Mouse (Mus musculus): Measurements from ENCODE around the gene Mlph.

DNA sequence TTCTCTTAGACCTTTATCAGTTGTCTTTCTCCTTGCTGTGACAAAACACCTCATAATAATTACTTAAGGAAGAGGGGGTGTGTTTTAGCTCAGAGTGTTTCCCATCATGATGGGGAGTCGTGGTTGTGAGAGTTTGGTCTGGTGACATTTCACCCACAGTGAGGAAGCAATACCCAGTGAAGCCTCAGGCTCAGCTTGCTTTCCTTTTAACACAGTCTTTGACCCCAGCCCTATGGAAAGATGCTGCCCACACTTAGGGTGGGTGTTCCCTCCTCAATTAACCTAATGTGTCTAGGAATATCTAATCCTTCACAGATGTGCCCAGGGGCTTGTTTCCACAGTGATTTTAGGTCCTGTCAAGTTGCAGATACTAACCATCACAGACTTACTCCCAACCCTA, 16.9 kb upstream of the Mlph start:
- TF ChIP-seq CTCF (IDR thresholded peaks at IDR 0.05; ENCODE audit: low read depth) (no peak), EP300 (IDR thresholded peaks at IDR 0.05; ENCODE audit: low read depth) (no peak)
